Mouse (Mus musculus): ENCODE data around the gene Gpr1. TPM values are rescaled to one million over a fixed set of nuclear protein-coding genes. Genes with fewer than 3 reads are reported as not detected.
A peak's percentile ranks its signal among the peaks of the same experiment; 100 is the strongest.

The Gpr1 gene
- total RNA-seq (2012; rRNA removed), result 1.3 and 2.2 TPM in 2 replicates

DNA sequence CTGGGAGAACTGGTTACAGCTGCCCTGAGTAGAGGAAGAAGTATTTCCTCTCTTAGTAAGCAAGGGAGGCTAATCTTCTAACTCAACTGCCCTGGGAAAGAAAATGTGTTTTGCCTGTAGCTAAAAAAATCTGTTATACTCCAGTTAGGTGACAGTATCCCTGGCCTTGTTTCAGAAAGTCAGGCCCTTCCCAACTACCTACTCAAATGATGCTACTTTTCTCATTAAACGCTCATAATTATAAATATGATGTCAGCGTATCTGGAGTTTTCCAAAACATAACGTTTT lies at the start of gene Gpr1:
Gpr1 (minus strand) TSS at position 273 of the 288 bp plus-strand sequence.
- peaks cover 0 to 19% of the 10 kb centered on the region in 2 experiments; a peak in 2 of 4 replicates for H3K4me1 ChIP-seq (ENCODE audit: control insufficient read depth in 2 of 2, insufficient read depth in 2 of 2, low read length in 2 of 2, poor library complexity in 1 of 2)
- no peak for TF ChIP-seq HCFC1 (IDR thresholded peaks at IDR 0.05; ENCODE audit: borderline replicate concordance, insufficient read depth, low read length)
- TF ChIP-seq MAFK (IDR thresholded peaks at IDR 0.05; ENCODE audit: insufficient read depth, low read depth, low read length), result no peak
- TF ChIP-seq CHD2 (IDR thresholded peaks at IDR 0.05; ENCODE audit: low read depth, low read length), result no peak
- TF ChIP-seq ZNF384 (IDR thresholded peaks at IDR 0.05; ENCODE audit: low read depth, low read length), result no peak
- no peak for TF ChIP-seq ZC3H11A (IDR thresholded peaks at IDR 0.05; ENCODE audit: borderline replicate concordance, low read depth, low read length)
- in situ Hi-C loops (cut with MboI; ENCODE audit: low sequenced_read_pairs in 2 of 2, unreplicated experiment in 2 of 2), result no loop called here
- no peaks in the 10 kb centered on the region for H3K9me3 ChIP-seq (ENCODE audit: control insufficient read depth, insufficient read depth, low read depth, low read length)
- peak within 1 kb of the TSS; percentile 41; the same call in 1 of the 2 replicates for H3K9ac ChIP-seq (ENCODE audit: insufficient read depth, low read depth, low read length, poor library complexity, severe bottlenecking)
- H3K4me3 ChIP-seq (ENCODE audit: insufficient read depth in 1 of 2, low read depth in 1 of 2, low read length in 2 of 2, poor library complexity in 1 of 2, severe bottlenecking in 1 of 2), result peak within 1 kb of the TSS; percentile 39 to 46
- H3K36me3 ChIP-seq (ENCODE audit: control insufficient read depth, insufficient read depth, low read length, poor library complexity, severe bottlenecking), result peaks cover 2% of the 10 kb centered on the region
- H3K27ac ChIP-seq (ENCODE audit: insufficient read depth, low read depth, low read length, poor library complexity, severe bottlenecking), result peak within 1 kb of the TSS; percentile 78
- no peak for DNase-seq (ENCODE audit: low read depth, low spot score)

DNA sequence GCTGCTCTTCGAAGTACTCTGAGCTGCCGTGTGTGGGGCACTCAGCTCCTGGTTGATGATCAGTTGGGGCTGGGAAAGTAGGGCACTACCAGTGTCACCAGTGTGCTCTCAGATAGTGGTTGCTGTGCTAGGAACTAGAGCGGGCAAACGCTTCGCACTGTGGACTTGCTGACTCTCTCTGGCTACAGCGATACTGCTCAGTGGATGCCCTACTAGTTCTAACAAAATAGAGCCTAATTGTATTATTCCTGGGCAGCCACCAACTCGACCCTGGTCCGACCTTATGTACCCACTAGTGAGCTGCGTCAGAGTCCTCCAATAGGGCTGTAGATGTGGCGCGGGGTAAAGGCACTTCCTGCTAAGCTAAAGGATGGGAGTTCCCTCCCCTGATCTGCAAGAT lies 49.3 kb upstream of the Gpr1 start:
- Histone ChIP-seq H3K4me3 (ENCODE audit: insufficient read depth in 1 of 2, low read depth in 1 of 2, low read length in 2 of 2, poor library complexity in 1 of 2, severe bottlenecking in 1 of 2) (no peak overlapping the region), H3K27ac (ENCODE audit: insufficient read depth, low read depth, low read length, poor library complexity, severe bottlenecking) (no peak overlapping the region), H3K9ac (ENCODE audit: insufficient read depth, low read depth, low read length, poor library complexity, severe bottlenecking) (0 out of 2 replicates have a peak overlapping the region, but pooled peaks have one; percentile 31), H3K36me3 (ENCODE audit: control insufficient read depth, insufficient read depth, low read length, poor library complexity, severe bottlenecking) (peaks cover 16% of the 10 kb centered on the region), H3K4me1 (ENCODE audit: control insufficient read depth in 2 of 2, insufficient read depth in 2 of 2, low read length in 2 of 2, poor library complexity in 1 of 2) (peaks cover 0 to 5% of the 10 kb centered on the region in 2 experiments; a peak in 1 of 4 replicates), H3K9me3 (ENCODE audit: control insufficient read depth, insufficient read depth, low read depth, low read length) (no peaks in the 10 kb centered on the region)
- no peak for TF ChIP-seq HCFC1 (IDR thresholded peaks at IDR 0.05; ENCODE audit: borderline replicate concordance, insufficient read depth, low read length)
- no peak for TF ChIP-seq ZNF384 (IDR thresholded peaks at IDR 0.05; ENCODE audit: low read depth, low read length)
- TF ChIP-seq MAFK (IDR thresholded peaks at IDR 0.05; ENCODE audit: insufficient read depth, low read depth, low read length), result no peak
- TF ChIP-seq CHD2 (IDR thresholded peaks at IDR 0.05; ENCODE audit: low read depth, low read length), result no peak
- no peak for TF ChIP-seq ZC3H11A (IDR thresholded peaks at IDR 0.05; ENCODE audit: borderline replicate concordance, low read depth, low read length)
- in situ Hi-C loops (cut with MboI; ENCODE audit: low sequenced_read_pairs in 2 of 2, unreplicated experiment in 2 of 2), result no loop called here
- no peak for DNase-seq (ENCODE audit: low read depth, low spot score)

DNA sequence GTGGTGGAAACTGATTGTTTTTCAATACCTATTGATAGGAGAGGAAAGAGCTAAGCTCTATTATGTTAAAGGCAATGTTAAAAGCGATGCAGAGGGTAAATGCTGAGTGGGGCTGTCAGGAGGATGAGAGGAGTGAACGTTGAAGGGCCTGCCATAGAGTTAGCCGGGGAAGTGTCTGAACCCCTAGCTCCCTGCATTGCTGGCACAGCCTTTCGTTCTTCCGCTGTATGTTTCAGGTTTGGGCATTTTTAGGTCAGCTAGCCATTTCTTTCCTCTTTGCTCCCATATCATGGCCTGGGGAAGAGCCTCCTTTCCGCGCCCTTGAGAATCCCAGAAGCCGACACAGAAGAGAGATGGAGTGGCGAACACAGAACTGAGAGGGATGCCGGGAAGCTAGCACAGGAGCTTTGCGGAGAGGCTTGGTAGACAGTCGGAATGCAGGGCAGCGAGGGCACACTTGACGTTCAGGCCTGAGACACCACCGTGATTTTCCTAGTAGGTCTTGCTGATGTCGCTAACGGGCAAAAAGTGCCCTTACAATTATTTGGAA lies 46.8 kb upstream of the Gpr1 start:
- Histone ChIP-seq H3K4me1 (ENCODE audit: control insufficient read depth in 2 of 2, insufficient read depth in 2 of 2, low read length in 2 of 2, poor library complexity in 1 of 2) (peaks cover 0 to 5% of the 10 kb centered on the region in 2 experiments; a peak in 1 of 4 replicates), H3K9me3 (ENCODE audit: control insufficient read depth, insufficient read depth, low read depth, low read length) (no peaks in the 10 kb centered on the region), H3K27ac (ENCODE audit: insufficient read depth, low read depth, low read length, poor library complexity, severe bottlenecking) (no peak overlapping the region), H3K9ac (ENCODE audit: insufficient read depth, low read depth, low read length, poor library complexity, severe bottlenecking) (no peak overlapping the region), H3K36me3 (ENCODE audit: control insufficient read depth, insufficient read depth, low read length, poor library complexity, severe bottlenecking) (peaks cover 19% of the 10 kb centered on the region), H3K4me3 (ENCODE audit: insufficient read depth in 1 of 2, low read depth in 1 of 2, low read length in 2 of 2, poor library complexity in 1 of 2, severe bottlenecking in 1 of 2) (no peak overlapping the region)
- TF ChIP-seq ZNF384 (IDR thresholded peaks at IDR 0.05; ENCODE audit: low read depth, low read length) (no peak), ZC3H11A (IDR thresholded peaks at IDR 0.05; ENCODE audit: borderline replicate concordance, low read depth, low read length) (no peak), HCFC1 (IDR thresholded peaks at IDR 0.05; ENCODE audit: borderline replicate concordance, insufficient read depth, low read length) (no peak), MAFK (IDR thresholded peaks at IDR 0.05; ENCODE audit: insufficient read depth, low read depth, low read length) (no peak), CHD2 (IDR thresholded peaks at IDR 0.05; ENCODE audit: low read depth, low read length) (no peak)
- in situ Hi-C loops (cut with MboI; ENCODE audit: low sequenced_read_pairs in 2 of 2, unreplicated experiment in 2 of 2), result no loop called here
- DNase-seq (ENCODE audit: low read depth, low spot score), result no peak

DNA sequence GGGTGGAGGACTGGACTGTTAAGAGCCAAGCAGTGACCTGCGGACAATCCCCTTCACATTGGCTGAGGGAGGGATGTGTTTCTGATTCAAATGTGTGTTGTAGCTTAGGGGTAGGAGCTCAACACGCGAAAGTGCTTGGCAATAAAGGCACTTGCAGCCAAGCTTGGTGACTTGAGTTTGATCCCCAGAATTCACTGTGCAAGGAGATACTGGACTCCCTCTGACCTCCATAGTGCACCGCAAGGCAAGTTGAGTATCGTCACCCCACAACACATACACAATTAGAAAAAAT lies 46.3 kb upstream of the Gpr1 start:
- TF ChIP-seq ZC3H11A (IDR thresholded peaks at IDR 0.05; ENCODE audit: borderline replicate concordance, low read depth, low read length) (no peak), MAFK (IDR thresholded peaks at IDR 0.05; ENCODE audit: insufficient read depth, low read depth, low read length) (no peak), CHD2 (IDR thresholded peaks at IDR 0.05; ENCODE audit: low read depth, low read length) (no peak), ZNF384 (IDR thresholded peaks at IDR 0.05; ENCODE audit: low read depth, low read length) (no peak), HCFC1 (IDR thresholded peaks at IDR 0.05; ENCODE audit: borderline replicate concordance, insufficient read depth, low read length) (no peak)
- H3K36me3 ChIP-seq (ENCODE audit: control insufficient read depth, insufficient read depth, low read length, poor library complexity, severe bottlenecking), result peaks cover 17% of the 10 kb centered on the region
- H3K4me1 ChIP-seq (ENCODE audit: control insufficient read depth in 2 of 2, insufficient read depth in 2 of 2, low read length in 2 of 2, poor library complexity in 1 of 2), result peaks cover 0 to 5% of the 10 kb centered on the region in 2 experiments; a peak in 1 of 4 replicates
- no peak overlapping the region for H3K9ac ChIP-seq (ENCODE audit: insufficient read depth, low read depth, low read length, poor library complexity, severe bottlenecking)
- in situ Hi-C loops (cut with MboI; ENCODE audit: low sequenced_read_pairs in 2 of 2, unreplicated experiment in 2 of 2), result no loop called here
- H3K9me3 ChIP-seq (ENCODE audit: control insufficient read depth, insufficient read depth, low read depth, low read length), result no peaks in the 10 kb centered on the region
- DNase-seq (ENCODE audit: low read depth, low spot score), result no peak
- H3K27ac ChIP-seq (ENCODE audit: insufficient read depth, low read depth, low read length, poor library complexity, severe bottlenecking), result no peak overlapping the region
- no peak overlapping the region for H3K4me3 ChIP-seq (ENCODE audit: insufficient read depth in 1 of 2, low read depth in 1 of 2, low read length in 2 of 2, poor library complexity in 1 of 2, severe bottlenecking in 1 of 2)

Measured in ES-E14 (cell line).